Mouse (Mus musculus) olfactory bulb, adult 2 months (tissue): ENCODE measurements around the gene Wdr41.

Experiments
- CTCF ChIP-seq: fragments of 200-500 bp; IDR thresholded peaks from 2 replicates; pipeline ENCODE4 v1.5.1; 2012; ENCODE audit warnings: low read depth, mild to moderate bottlenecking, low read length, moderate library complexity; ENCODE audit not compliant: insufficient read depth
- POLR2A ChIP-seq: fragments of 200-500 bp; IDR thresholded peaks from 2 replicates; pipeline ENCODE4 v1.6.1; 2012; ENCODE audit warnings: mild to moderate bottlenecking, low read depth, low read length, moderate library complexity; ENCODE audit not compliant: insufficient read depth

- TF ChIP-seq CTCF = no peak
- TF ChIP-seq POLR2A = no peak
These were observed 62.1 kb downstream of the Wdr41 start for GRCm38 (mm10) chr13:95038200-95038599.
